Mouse (Mus musculus) brain, adult 2 months (tissue): ENCODE data around the gene Ccdc155.
"Not testable (repeated sequence)": the region's sequence is repeated elsewhere in the genome, so short reads cannot be mapped to it uniquely, and the experiment has no call there.

Experiments used
- DNase-seq: peaks from one replicate; pipeline ENCODE4 v3.0.0; 2011; ENCODE audit warnings: low read depth, low spot score

Ccdc155 gene

GRCm38 (mm10) chr7:45163735-45164490, 40.8 kb downstream of the Ccdc155 start, which contains the start of gene Slc17a7:
Gene Slc17a7 (plus strand): TSS chr7:45163949.
- DNase-seq, result peak; percentile 85

- no peak for DNase-seq
Observed at GRCm38 (mm10) chr7:45162996-45163615, 41.6 kb downstream of the Ccdc155 start.

- peak; percentile 73 for DNase-seq
Observed at GRCm38 (mm10) chr7:45162551-45162950, 42.1 kb downstream of the Ccdc155 start.

- peak; percentile 99 for DNase-seq
Observed at GRCm38 (mm10) chr7:45161612-45162473, 42.8 kb downstream of the Ccdc155 start.

DNA sequence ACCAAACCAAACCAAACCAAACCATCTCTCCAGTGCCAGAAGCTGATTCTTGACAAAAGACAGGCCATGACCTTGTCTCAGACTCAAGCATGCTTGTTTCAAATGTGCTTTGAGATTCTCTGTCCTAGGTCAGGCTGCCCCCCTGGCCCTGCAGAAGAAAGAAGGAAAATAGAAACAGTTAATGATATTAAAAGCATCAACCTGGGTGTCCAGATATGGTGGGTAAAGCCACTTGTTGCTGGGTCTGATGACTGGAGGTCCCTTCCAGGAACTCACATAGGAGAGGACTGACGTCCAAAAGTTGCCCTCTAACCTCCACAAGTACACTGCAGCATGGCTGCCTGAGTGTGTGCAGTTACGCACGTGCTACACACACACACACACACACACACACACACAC, 43.8 kb downstream of the Ccdc155 start:
- no peak for DNase-seq

DNA sequence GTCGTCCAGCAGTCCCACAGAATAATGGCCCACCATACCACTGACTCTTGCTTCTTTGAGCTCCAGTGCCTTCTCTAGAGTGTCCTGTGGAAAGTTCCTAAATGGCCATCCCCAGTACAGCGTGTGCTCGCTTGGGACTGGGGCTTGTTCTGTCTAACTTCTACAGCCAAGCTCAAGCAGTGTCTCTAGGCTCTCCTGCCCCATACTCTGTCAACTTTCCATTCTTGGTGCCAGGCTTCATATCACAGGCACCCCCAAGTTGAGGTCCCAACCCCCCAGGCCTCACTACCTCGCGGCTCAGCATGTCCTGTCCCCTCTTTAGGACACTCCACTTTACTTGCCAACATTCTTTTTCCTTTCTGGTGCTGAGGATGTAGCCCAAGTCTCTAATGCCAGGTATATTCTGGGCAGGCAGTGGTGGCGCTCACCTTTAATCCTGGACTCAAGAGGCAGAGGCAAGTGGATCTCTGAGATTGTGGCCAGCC, 44.3 kb downstream of the Ccdc155 start:
- DNase-seq, result no peak

DNA sequence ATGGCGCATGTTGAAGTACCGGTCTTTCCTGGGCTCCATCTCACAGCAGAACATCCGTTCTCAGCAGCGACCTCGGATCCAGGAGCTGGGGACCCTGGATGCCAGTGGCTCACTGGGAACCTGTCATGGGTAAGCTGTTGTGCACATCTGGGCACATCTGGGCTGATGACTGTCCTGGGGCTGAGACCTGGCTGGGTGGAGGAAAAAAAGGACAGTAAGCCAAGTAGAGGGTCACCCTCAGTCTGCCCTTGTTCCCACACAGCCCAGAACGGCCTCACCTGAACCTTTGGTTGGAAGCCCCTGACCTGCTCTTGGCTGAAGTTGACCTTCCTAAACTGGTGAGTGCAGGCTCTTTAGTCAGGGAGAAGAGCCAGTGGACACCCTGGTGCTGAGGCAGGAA, 45.7 kb downstream of the Ccdc155 start:
- no peak for DNase-seq

DNA sequence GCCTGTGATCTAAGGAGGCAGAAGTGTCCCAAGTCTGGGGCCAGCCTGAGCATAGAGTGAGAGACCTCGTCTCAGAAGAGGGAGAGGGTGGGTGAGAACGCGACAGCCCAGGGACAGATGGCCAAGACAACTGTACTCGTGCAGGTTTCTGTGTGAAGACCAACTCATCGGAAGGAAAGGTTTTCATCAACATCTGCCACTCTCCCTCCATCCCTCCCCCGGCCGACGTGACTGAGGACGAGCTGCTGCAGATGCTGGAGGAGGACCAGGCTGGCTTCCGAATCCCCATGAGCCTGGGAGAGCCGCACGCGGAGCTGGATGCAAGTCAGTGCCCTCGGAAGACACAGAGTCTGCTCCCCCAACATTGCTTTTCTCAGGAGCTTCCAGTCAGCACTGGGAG, 47.2 kb downstream of the Ccdc155 start:
- DNase-seq, result peak; percentile 80

- DNase-seq, result no peak
Observed at GRCm38 (mm10) chr7:45156206-45156605, 48.5 kb downstream of the Ccdc155 start.

- DNase-seq, result no peak
Observed at GRCm38 (mm10) chr7:45155590-45155989, 49.1 kb downstream of the Ccdc155 start.

- peak; percentile 62 for DNase-seq
Observed at GRCm38 (mm10) chr7:45154993-45155514, 49.6 kb downstream of the Ccdc155 start.

DNA sequence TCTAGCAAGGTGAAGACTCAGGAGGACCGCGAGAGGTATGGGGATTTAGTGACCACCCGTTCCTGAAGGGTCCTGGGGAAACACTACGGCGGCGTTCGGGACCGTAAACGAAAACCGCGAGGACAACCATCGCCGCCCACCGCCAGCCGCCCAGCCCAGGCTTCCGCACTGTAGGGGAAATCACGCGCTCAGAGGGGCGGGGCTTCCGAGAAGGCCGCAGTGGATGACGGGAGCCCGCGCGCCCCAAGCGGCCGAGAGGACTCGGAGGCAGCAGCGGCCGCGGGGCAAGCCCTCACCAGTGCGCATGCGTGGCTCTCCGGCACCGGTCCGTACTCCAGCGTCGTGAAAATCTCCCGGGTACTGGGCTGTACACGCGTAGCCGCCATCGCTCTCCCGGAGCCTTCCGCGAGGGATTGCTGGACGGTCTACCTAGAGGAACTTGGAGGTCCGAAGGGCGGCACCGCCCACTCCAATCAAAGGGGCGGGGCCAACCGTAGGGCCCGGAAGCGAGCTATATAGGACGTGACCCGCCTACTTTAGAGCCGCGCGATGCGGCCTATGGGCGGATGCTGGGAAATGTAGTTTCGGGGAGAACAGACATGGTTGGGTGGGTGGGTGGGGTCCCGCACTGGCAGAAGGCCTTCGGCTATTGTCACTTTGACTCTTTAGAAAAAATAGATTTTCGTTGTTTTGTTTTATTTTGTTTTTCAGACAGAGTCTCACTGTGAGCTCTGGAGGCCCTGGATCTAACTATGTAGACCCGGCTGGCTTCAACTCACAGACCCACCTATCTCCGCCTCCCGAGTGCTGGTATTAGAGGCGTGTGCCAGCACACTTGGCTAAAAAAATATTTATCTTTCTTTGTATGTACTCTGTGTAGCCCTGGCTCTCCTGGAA, 50.3 kb downstream of the Ccdc155 start, which contains the start of the genes Pih1d1 and Aldh16a1:
Gene Pih1d1, plus strand, starts transcription at position 208 of the 897 bp plus-strand sequence.
Gene Aldh16a1, minus strand, starts transcription at position 489 of the 897 bp plus-strand sequence.
- DNase-seq, result peak; percentile 98

DNA sequence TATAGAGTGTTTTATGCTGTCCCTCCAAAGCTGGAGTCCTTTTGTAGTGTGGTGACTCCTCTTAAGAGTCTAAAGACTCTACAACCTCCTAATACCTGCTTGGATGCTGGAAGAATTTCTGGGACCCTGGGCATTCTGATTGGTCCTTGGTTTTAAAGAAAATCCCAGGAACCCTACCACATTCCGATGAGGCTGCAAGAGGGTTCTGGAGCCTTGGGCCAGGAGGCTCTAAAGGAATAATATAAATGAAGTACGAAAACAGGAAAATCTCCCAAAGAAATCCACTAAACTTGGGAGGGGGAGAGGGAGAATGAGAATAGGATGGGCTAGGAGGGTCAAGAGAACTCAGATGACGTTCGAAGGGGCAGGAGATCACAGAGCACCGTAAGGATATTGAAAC, 51.1 kb downstream of the Ccdc155 start:
- no peak for DNase-seq

DNA sequence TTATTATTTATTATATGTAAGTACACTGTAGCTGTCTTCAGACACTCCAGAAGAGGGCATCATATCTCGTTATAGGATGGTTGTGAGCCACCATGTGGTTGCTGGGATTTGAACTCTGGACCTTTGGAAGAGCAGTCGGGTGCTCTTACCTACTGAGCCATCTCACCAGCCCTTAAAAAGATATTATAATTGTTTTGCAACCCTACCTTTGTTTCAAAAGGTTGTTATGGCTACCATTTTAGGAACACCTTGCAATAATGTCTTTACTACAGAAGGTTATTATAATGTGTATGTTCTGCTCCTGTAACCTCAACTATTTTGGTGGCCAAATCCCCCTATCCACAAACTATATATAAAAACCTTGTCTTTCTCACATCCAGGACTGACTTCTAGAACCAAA, 51.6 kb downstream of the Ccdc155 start:
- not testable (repeated sequence) for DNase-seq

- DNase-seq, result no peak
Observed at GRCm38 (mm10) chr7:45151303-45151702, 53.4 kb downstream of the Ccdc155 start.

GRCm38 (mm10) chr7:45150321-45150720, 54.4 kb downstream of the Ccdc155 start:
- no peak for DNase-seq

GRCm38 (mm10) chr7:45149545-45149944, 55.1 kb downstream of the Ccdc155 start:
- DNase-seq, result no peak

DNA sequence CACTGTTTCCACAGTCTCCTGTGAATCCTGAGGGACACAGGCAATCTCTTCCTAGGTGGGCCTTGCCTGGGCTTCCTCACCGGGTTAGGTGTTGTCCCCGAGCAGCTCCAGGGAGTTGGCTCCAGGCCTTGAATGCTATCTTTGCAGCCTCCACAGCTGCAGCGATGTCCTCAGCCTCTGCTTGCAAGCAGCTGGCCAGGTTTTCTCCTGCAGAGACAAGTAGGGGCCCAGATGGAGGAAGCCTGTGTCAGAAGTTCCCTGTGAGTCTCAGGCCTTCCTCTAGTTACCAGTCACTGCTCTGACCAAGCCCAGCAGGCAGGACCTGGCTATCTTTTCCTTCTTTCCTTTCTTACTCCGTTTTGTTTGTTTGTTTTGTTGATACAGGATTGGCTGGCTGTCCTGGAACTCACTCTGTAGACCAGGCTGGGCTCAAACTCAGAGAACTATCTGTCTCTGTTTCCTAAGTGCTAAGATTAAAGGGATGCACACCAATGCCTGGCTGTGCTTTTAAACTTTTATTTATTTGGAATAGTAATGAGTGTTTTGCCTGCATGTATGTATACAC, 56.1 kb downstream of the Ccdc155 start:
- no peak for DNase-seq

GRCm38 (mm10) chr7:45147899-45148298, 56.8 kb downstream of the Ccdc155 start:
- DNase-seq, result no peak

- DNase-seq, result no peak
Observed at GRCm38 (mm10) chr7:45147267-45147666, 57.4 kb downstream of the Ccdc155 start.
